Mouse (Mus musculus): Measurements from ENCODE around the gene Atp10b. TPM values are rescaled to one million over a fixed set of nuclear protein-coding genes. Genes with fewer than 3 reads are reported as not detected.

Atp10b gene
- polyA plus RNA-seq, 1 experiment from 2014 or later = 0.34 TPM

- H3K4me1 ChIP-seq (replicated peaks) = no peaks in the 10 kb centered on the region
- H3K9me3 ChIP-seq = no peaks in the 10 kb centered on the region
- no peaks in the 10 kb centered on the region for H3K36me3 ChIP-seq
- no peak overlapping the region for H3K27ac ChIP-seq
- DNase-seq (ENCODE audit: low spot score) = no peak
- H3K4me3 ChIP-seq = no peak overlapping the region
- no peaks in the 10 kb centered on the region for H3K27me3 ChIP-seq (ENCODE audit: insufficient read depth, poor library complexity, severe bottlenecking)
- WGBS = 88% methylated on average over 9 of the region's 9 CpGs
These were observed 10.7 kb downstream of the Atp10b start for GRCm38 (mm10) chr11:43160188-43160942.

DNA sequence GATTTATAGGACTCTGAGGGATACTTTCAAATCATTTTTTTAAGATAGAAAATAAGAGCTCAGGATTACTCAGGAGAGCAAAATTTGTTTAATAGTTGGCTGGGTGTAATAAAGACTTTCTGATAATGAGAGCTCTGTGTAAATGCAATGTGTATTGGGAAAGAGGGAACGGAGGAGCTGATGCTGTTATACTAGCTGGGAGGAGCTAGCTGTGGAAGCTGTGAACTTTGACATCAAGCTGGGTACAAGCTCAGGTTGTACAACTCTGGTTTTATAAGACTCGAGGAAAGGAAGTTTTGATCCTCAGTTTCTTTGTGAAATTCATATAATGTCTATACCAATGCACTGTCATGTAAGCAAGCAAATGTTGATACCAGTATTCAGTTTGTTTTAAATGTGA lies 20.9 kb downstream of the Atp10b start:
- Histone ChIP-seq H3K27me3 (ENCODE audit: insufficient read depth, poor library complexity, severe bottlenecking) (no peaks in the 10 kb centered on the region), H3K9me3 (no peaks in the 10 kb centered on the region), H3K36me3 (no peaks in the 10 kb centered on the region), H3K4me3 (no peak overlapping the region), H3K4me1 (replicated peaks) (no peaks in the 10 kb centered on the region), H3K27ac (no peak overlapping the region)
- DNase-seq (ENCODE audit: low spot score) = no peak
- 79% methylated on average over 2 of the region's 2 CpGs for WGBS

- 83% methylated on average over 6 of the region's 6 CpGs for WGBS
These were observed 24.9 kb downstream of the Atp10b start for GRCm38 (mm10) chr11:43174359-43175116.

GRCm38 (mm10) chr11:43182401-43182800 lies 32.7 kb downstream of the Atp10b start:
- WGBS = 81% methylated on average over 2 of the region's 2 CpGs
- H3K4me3 ChIP-seq = no peak overlapping the region
- H3K4me1 ChIP-seq (replicated peaks) = no peaks in the 10 kb centered on the region
- no peak overlapping the region for H3K27ac ChIP-seq
- no peak for DNase-seq (ENCODE audit: low spot score)
- H3K27me3 ChIP-seq (ENCODE audit: insufficient read depth, poor library complexity, severe bottlenecking) = no peaks in the 10 kb centered on the region
- no peaks in the 10 kb centered on the region for H3K36me3 ChIP-seq
- no peaks in the 10 kb centered on the region for H3K9me3 ChIP-seq

More at GRCm38 (mm10) chr11:43174359-43175116, 24.9 kb downstream of the Atp10b start:
- DNase-seq (ENCODE audit: low spot score) = no peak
- Histone ChIP-seq H3K4me1 (replicated peaks) (no peaks in the 10 kb centered on the region), H3K27me3 (ENCODE audit: insufficient read depth, poor library complexity, severe bottlenecking) (no peaks in the 10 kb centered on the region), H3K9me3 (no peaks in the 10 kb centered on the region), H3K27ac (no peak overlapping the region), H3K36me3 (no peaks in the 10 kb centered on the region), H3K4me3 (no peak overlapping the region)

GRCm38 (mm10) chr11:43182816-43183215 lies 33.1 kb downstream of the Atp10b start:
- Histone ChIP-seq H3K27me3 (ENCODE audit: insufficient read depth, poor library complexity, severe bottlenecking) (no peaks in the 10 kb centered on the region), H3K4me3 (no peak overlapping the region), H3K9me3 (no peaks in the 10 kb centered on the region), H3K36me3 (no peaks in the 10 kb centered on the region), H3K4me1 (replicated peaks) (no peaks in the 10 kb centered on the region), H3K27ac (no peak overlapping the region)
- 80% methylated on average over 1 of the region's 1 CpGs for WGBS
- no peak for DNase-seq (ENCODE audit: low spot score)

GRCm38 (mm10) chr11:43183457-43183856 lies 33.8 kb downstream of the Atp10b start:
- DNase-seq (ENCODE audit: low spot score) = no peak
- WGBS = 80% methylated on average over 4 of the region's 4 CpGs
- Histone ChIP-seq H3K36me3 (no peaks in the 10 kb centered on the region), H3K27ac (no peak overlapping the region), H3K27me3 (ENCODE audit: insufficient read depth, poor library complexity, severe bottlenecking) (no peaks in the 10 kb centered on the region), H3K4me3 (no peak overlapping the region), H3K4me1 (replicated peaks) (no peaks in the 10 kb centered on the region), H3K9me3 (no peaks in the 10 kb centered on the region)

DNA sequence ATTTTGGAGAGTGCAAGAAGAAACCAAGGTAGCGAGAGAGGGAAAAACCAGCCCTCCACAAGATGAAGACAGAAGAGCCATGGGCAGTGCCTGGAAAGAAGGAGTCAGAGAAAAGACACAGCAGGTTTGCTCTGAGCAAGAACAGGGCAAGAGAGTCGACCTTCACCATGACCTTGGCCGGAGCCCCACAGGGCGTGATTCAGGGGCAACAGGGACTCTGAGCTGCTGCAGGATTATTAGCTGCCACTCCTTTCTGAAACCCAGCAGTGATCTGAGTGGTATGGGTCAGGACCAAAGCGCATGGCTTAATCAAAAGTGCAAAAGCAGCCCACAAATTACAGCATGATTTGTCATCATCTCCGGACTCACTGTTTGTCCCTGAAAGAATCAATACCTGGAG lies 36.6 kb downstream of the Atp10b start:
- no peak for DNase-seq (ENCODE audit: low spot score)
- WGBS = 67% methylated on average over 6 of the region's 6 CpGs

GRCm38 (mm10) chr11:43189817-43190593 lies 40.3 kb downstream of the Atp10b start:
- DNase-seq (ENCODE audit: low spot score) = no peak
- Histone ChIP-seq H3K4me1 (replicated peaks) (no peaks in the 10 kb centered on the region), H3K9me3 (no peaks in the 10 kb centered on the region), H3K27me3 (ENCODE audit: insufficient read depth, poor library complexity, severe bottlenecking) (no peaks in the 10 kb centered on the region), H3K27ac (no peak overlapping the region), H3K4me3 (no peak overlapping the region), H3K36me3 (no peaks in the 10 kb centered on the region)
- 88% methylated on average over 3 of the region's 3 CpGs for WGBS

More for the DNA sequence above, 36.6 kb downstream of the Atp10b start:
- Histone ChIP-seq H3K4me3 (no peak overlapping the region), H3K4me1 (replicated peaks) (no peaks in the 10 kb centered on the region), H3K9me3 (no peaks in the 10 kb centered on the region), H3K27ac (no peak overlapping the region), H3K36me3 (no peaks in the 10 kb centered on the region), H3K27me3 (ENCODE audit: insufficient read depth, poor library complexity, severe bottlenecking) (no peaks in the 10 kb centered on the region)

GRCm38 (mm10) chr11:43198811-43199210 lies 49.1 kb downstream of the Atp10b start:
- no peak for DNase-seq (ENCODE audit: low spot score)
- no peak overlapping the region for H3K27ac ChIP-seq
- no peaks in the 10 kb centered on the region for H3K9me3 ChIP-seq
- H3K36me3 ChIP-seq = no peaks in the 10 kb centered on the region
- H3K27me3 ChIP-seq (ENCODE audit: insufficient read depth, poor library complexity, severe bottlenecking) = no peaks in the 10 kb centered on the region
- H3K4me3 ChIP-seq = no peak overlapping the region
- 79% methylated on average over 2 of the region's 2 CpGs for WGBS
- H3K4me1 ChIP-seq (replicated peaks) = no peaks in the 10 kb centered on the region

DNA sequence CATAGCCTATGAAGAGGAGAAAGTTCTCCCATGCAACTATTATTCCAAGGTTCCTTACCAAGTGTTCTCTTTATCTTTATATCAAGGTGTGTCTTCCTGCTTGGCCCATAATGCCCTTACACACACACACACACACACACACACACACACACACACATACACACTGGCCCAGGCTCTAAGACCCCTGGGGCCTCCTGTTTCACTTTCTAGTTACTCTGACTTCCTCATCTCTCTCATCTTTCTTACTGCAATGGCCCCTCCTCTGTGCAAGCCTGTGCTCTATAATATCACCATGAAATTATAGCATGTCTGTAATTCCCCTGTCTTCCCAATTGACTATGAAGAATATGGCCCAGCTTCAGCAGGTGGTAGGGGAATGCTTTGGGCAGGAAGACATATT lies 49.7 kb downstream of the Atp10b start:
- Histone ChIP-seq H3K27me3 (ENCODE audit: insufficient read depth, poor library complexity, severe bottlenecking) (no peaks in the 10 kb centered on the region), H3K27ac (no peak overlapping the region), H3K4me1 (replicated peaks) (no peaks in the 10 kb centered on the region), H3K9me3 (no peaks in the 10 kb centered on the region), H3K4me3 (no peak overlapping the region), H3K36me3 (no peaks in the 10 kb centered on the region)
- no peak for DNase-seq (ENCODE audit: low spot score)

DNA sequence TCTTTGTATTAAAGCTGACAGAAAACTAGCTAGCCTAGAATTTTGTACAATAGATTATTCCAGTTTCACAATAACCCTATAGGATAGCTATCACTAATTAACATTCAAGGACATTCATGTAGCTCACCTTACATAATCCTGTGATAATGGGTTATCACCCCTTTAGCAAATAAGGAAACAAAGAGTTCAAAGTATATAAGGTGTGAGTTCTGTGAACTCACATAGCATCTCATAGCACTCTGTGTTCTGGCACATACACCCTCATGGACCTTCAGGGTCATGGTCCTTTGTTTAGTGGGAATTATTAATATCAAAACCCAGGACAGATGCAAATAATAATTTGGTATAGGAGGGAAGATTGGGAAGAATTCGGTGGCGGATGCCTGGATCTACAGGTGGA lies 50.4 kb downstream of the Atp10b start:
- no peaks in the 10 kb centered on the region for H3K4me1 ChIP-seq (replicated peaks)
- H3K9me3 ChIP-seq = no peaks in the 10 kb centered on the region
- H3K4me3 ChIP-seq = no peak overlapping the region
- H3K27me3 ChIP-seq (ENCODE audit: insufficient read depth, poor library complexity, severe bottlenecking) = no peaks in the 10 kb centered on the region
- no peaks in the 10 kb centered on the region for H3K36me3 ChIP-seq
- H3K27ac ChIP-seq = no peak overlapping the region
- no peak for DNase-seq (ENCODE audit: low spot score)
- 91% methylated on average over 2 of the region's 2 CpGs for WGBS

GRCm38 (mm10) chr11:43203580-43203979 lies 53.9 kb downstream of the Atp10b start:
- no peaks in the 10 kb centered on the region for H3K9me3 ChIP-seq
- no peaks in the 10 kb centered on the region for H3K36me3 ChIP-seq
- H3K4me1 ChIP-seq (replicated peaks) = no peaks in the 10 kb centered on the region
- no peak for DNase-seq (ENCODE audit: low spot score)
- H3K4me3 ChIP-seq = no peak overlapping the region
- H3K27ac ChIP-seq = no peak overlapping the region
- 85% methylated on average over 3 of the region's 3 CpGs for WGBS
- H3K27me3 ChIP-seq (ENCODE audit: insufficient read depth, poor library complexity, severe bottlenecking) = no peaks in the 10 kb centered on the region

DNA sequence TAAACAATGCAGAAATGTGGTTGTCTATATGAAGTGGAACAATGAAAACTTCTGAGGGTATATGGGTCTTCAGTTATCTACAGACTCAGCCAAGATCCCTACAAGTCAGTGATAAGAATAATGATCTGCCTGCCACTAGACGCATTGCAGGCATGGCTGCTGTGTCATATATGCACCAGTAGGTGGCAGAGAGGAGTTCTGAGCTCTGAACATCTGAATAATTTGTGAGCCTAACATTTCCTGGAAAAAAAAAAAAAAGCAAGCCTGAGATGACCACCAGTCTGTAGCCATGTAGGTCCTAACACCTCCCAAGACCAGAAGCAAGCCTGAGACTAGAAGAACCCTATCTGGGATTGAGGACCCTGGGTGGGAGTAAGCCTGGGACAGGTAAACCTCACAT lies 63.5 kb downstream of the Atp10b start:
- Histone ChIP-seq H3K27me3 (ENCODE audit: insufficient read depth, poor library complexity, severe bottlenecking) (no peaks in the 10 kb centered on the region), H3K4me3 (no peak overlapping the region), H3K27ac (no peak overlapping the region), H3K9me3 (no peaks in the 10 kb centered on the region), H3K4me1 (replicated peaks) (no peaks in the 10 kb centered on the region), H3K36me3 (no peaks in the 10 kb centered on the region)
- WGBS = 27% methylated on average over 1 of the region's 1 CpGs
- peak; percentile 8 for DNase-seq (ENCODE audit: low spot score)

Measured in hindbrain, embryonic 10.5 days (tissue).